In genomic region chr16:35156306-35156695, GRCm38 (mm10) we compare ENCODE assay signal across 8 mouse cellular contexts. TPM values are rescaled to one million over a fixed set of nuclear protein-coding genes. Genes with fewer than 3 reads are reported as not detected.
DNase-seq lines count a peak whose midpoint lies in the region; ATAC-seq and TF ChIP-seq lines count a peak whose summit lies in the region.

No protein-coding gene starts in this region.

- H3K9ac ChIP-seq in forebrain, embryonic 15.5 days (replicated peaks) = peak overlapping the region; percentile 78
- peak overlapping the region; percentile 94 for H3K9ac ChIP-seq in hindbrain, embryonic 16.5 days (ENCODE audit: low read depth, low read length)
- 0 out of 2 replicates have a peak overlapping the region, but pooled peaks have one; percentile 73 for H3K9ac ChIP-seq in limb, embryonic 14.5 days (ENCODE audit: low read depth, low read length, severe bottlenecking)
- H3K9ac ChIP-seq in midbrain, embryonic 13.5 days (replicated peaks) = peak overlapping the region; percentile 90
- H3K9ac ChIP-seq in stomach, postnatal 0 days (ENCODE audit: low read length) = peak overlapping the region; percentile 80

- WGBS in forebrain, embryonic 15.5 days = 3% methylated on average over 48 of the region's 48 CpGs
- WGBS in hindbrain, embryonic 16.5 days = under 1% methylated on average over 40 of the region's 48 CpGs
- WGBS in limb, embryonic 14.5 days = 2% methylated on average over 39 of the region's 48 CpGs
- WGBS in midbrain, embryonic 13.5 days = 2% methylated on average over 48 of the region's 48 CpGs
- WGBS in stomach, postnatal 0 days = 4% methylated on average over 31 of the region's 48 CpGs

- H3K4me1 ChIP-seq in forebrain, embryonic 15.5 days = peaks cover 71% of the 10 kb centered on the region
- H3K4me1 ChIP-seq in hindbrain, embryonic 16.5 days (ENCODE audit: control insufficient read depth, insufficient read depth, low read depth, low read length) = peaks cover 58% of the 10 kb centered on the region
- H3K4me1 ChIP-seq in limb, embryonic 14.5 days (ENCODE audit: control insufficient read depth, insufficient read depth, low read length) = peaks cover 14% of the 10 kb centered on the region
- H3K4me1 ChIP-seq in midbrain, embryonic 13.5 days (replicated peaks) = peaks cover 72% of the 10 kb centered on the region
- H3K4me1 ChIP-seq in stomach, postnatal 0 days (replicated peaks; ENCODE audit: control insufficient read depth, insufficient read depth) = peaks cover 5% of the 10 kb centered on the region; the same call in 1 of the 2 replicates

- H3K36me3 ChIP-seq in forebrain, embryonic 15.5 days = no peaks in the 10 kb centered on the region
- no peaks in the 10 kb centered on the region for H3K36me3 ChIP-seq in hindbrain, embryonic 16.5 days (ENCODE audit: control insufficient read depth, insufficient read depth, low read length)
- H3K36me3 ChIP-seq in limb, embryonic 14.5 days (ENCODE audit: control insufficient read depth, insufficient read depth, low read length) = no peaks in the 10 kb centered on the region
- H3K36me3 ChIP-seq in midbrain, embryonic 13.5 days = 0 out of 2 replicates have a peak, but pooled peaks cover 3% of the 10 kb centered on the region
- no peaks in the 10 kb centered on the region for H3K36me3 ChIP-seq in stomach, postnatal 0 days (ENCODE audit: control insufficient read depth, insufficient read depth, low read length)

- H3K27me3 ChIP-seq in forebrain, embryonic 15.5 days = peaks cover 17% of the 10 kb centered on the region
- H3K27me3 ChIP-seq in hindbrain, embryonic 16.5 days (replicated peaks; ENCODE audit: control insufficient read depth, insufficient read depth, low read length) = no peaks in the 10 kb centered on the region; the same call in 1 of the 2 replicates
- peaks cover 36% of the 10 kb centered on the region for H3K27me3 ChIP-seq in limb, embryonic 14.5 days (ENCODE audit: control insufficient read depth, insufficient read depth, low read length)
- H3K27me3 ChIP-seq in midbrain, embryonic 13.5 days = peaks cover 55% of the 10 kb centered on the region
- no peaks in the 10 kb centered on the region; the same call in 1 of the 2 replicates for H3K27me3 ChIP-seq in stomach, postnatal 0 days (ENCODE audit: control insufficient read depth, insufficient read depth, low read length)

- peak overlapping the region; percentile 83 for H3K4me3 ChIP-seq in forebrain, embryonic 15.5 days
- H3K4me3 ChIP-seq in hindbrain, embryonic 16.5 days (ENCODE audit: low read length) = peak overlapping the region; percentile 58
- peak overlapping the region; percentile 67 for H3K4me3 ChIP-seq in limb, embryonic 14.5 days (replicated peaks; ENCODE audit: low read length)
- peak overlapping the region; percentile 79 for H3K4me3 ChIP-seq in midbrain, embryonic 13.5 days (replicated peaks)
- H3K4me3 ChIP-seq in stomach, postnatal 0 days (ENCODE audit: low read depth, low read length) = peak overlapping the region; percentile 69

- peak; percentile 45 to 74 for DNase-seq in adrenal gland, adult (ENCODE audit: inconsistent age in 2 of 2, low spot score in 1 of 2)
- DNase-seq in adrenal gland, adult 8-10 months = no peak
- peak; percentile 57 for DNase-seq in brain, embryonic 14.5 days (ENCODE audit: low read depth)
- DNase-seq in limb, embryonic 14.5 days (ENCODE audit: low spot score) = no peak
- peak; percentile 78 for DNase-seq in stomach, postnatal 0 days (ENCODE audit: low spot score)

- TF ChIP-seq POLR2A in brain, embryonic 14.5 days (IDR thresholded peaks at IDR 0.05; ENCODE audit: borderline replicate concordance, extremely low read depth, insufficient read depth, insufficient read length, poor library complexity, severe bottlenecking) = no peak
- TF ChIP-seq POLR2A in limb, embryonic 14.5 days (IDR thresholded peaks at IDR 0.05; ENCODE audit: borderline replicate concordance, extremely low read depth, insufficient read depth, insufficient read length) = no peak

- no peak for TF ChIP-seq EP300 in stomach, postnatal 0 days (optimal IDR thresholded peaks at IDR 0.05)

- peak overlapping the region; percentile 75 for H3K4me2 ChIP-seq in forebrain, embryonic 15.5 days (replicated peaks)
- H3K4me2 ChIP-seq in hindbrain, embryonic 16.5 days (ENCODE audit: low read length) = peak overlapping the region; percentile 81
- peak overlapping the region; percentile 97 for H3K4me2 ChIP-seq in limb, embryonic 14.5 days (replicated peaks; ENCODE audit: low read depth, low read length, severe bottlenecking)
- H3K4me2 ChIP-seq in midbrain, embryonic 13.5 days (replicated peaks) = peak overlapping the region; percentile 85
- peak overlapping the region; percentile 80 for H3K4me2 ChIP-seq in stomach, postnatal 0 days (replicated peaks; ENCODE audit: low read depth)

- H3K9me3 ChIP-seq in forebrain, embryonic 15.5 days = no peaks in the 10 kb centered on the region
- H3K9me3 ChIP-seq in hindbrain, embryonic 16.5 days (ENCODE audit: control insufficient read depth, low read length) = no peaks in the 10 kb centered on the region
- H3K9me3 ChIP-seq in limb, embryonic 14.5 days (ENCODE audit: control insufficient read depth, low read length) = no peaks in the 10 kb centered on the region
- H3K9me3 ChIP-seq in midbrain, embryonic 13.5 days = no peaks in the 10 kb centered on the region
- H3K9me3 ChIP-seq in stomach, postnatal 0 days (ENCODE audit: control insufficient read depth, low read length) = no peaks in the 10 kb centered on the region

- TF ChIP-seq CTCF in brain, embryonic 14.5 days (IDR thresholded peaks at IDR 0.05; ENCODE audit: borderline replicate concordance, extremely low read depth, insufficient read depth, insufficient read length) = peak; percentile 53
- peak; percentile 72 for TF ChIP-seq CTCF in stomach, postnatal 0 days (IDR thresholded peaks at IDR 0.05; ENCODE audit: low read depth)

- ATAC-seq in forebrain, embryonic 15.5 days (replicated peaks) = no peak
- no peak for ATAC-seq in hindbrain, embryonic 16.5 days
- no peak for ATAC-seq in limb, embryonic 14.5 days (ENCODE audit: low FRiP score, low read depth)
- ATAC-seq in midbrain, embryonic 13.5 days = no peak
- peak; percentile 30; the same call in 1 of the 2 replicates for ATAC-seq in stomach, postnatal 0 days (ENCODE audit: low FRiP score, low TSS enrichment)

- H3K27ac ChIP-seq in forebrain, embryonic 15.5 days (replicated peaks) = no peak overlapping the region
- H3K27ac ChIP-seq in hindbrain, embryonic 16.5 days (ENCODE audit: low read depth, low read length) = peak overlapping the region; percentile 16; the same call in 1 of the 2 replicates
- no peak overlapping the region for H3K27ac ChIP-seq in limb, embryonic 14.5 days (replicated peaks; ENCODE audit: low read depth, low read length)
- peak overlapping the region; percentile 91; the same call in 1 of the 2 replicates for H3K27ac ChIP-seq in midbrain, embryonic 13.5 days
- H3K27ac ChIP-seq in stomach, postnatal 0 days (replicated peaks) = peak overlapping the region; percentile 86; the same call in 1 of the 2 replicates

RNA-seq across cellular contexts. Expression of gene Adcy5, which starts 1.6 kb away (rescaled TPM):
- total RNA-seq in adrenal gland, adult 8-10 months (2022) = 10 to 100 TPM; 11.8 to 19.1 (median 13.6) TPM
- polyA plus RNA-seq in brain, embryonic 14.5 days (2012; rRNA removed) = 25.5 and 36.2 TPM in 2 replicates
- polyA plus RNA-seq in forebrain, embryonic 15.5 days (2015; fragmentation: Nextera tagmentation; extraction: Ambion mirVana) = 5.4 and 5.6 TPM in 2 replicates
- polyA plus RNA-seq in hindbrain, embryonic 16.5 days (2015; fragmentation: Nextera tagmentation; extraction: Ambion mirVana) = 7.0 and 7.2 TPM in 2 replicates
- polyA plus RNA-seq in limb, embryonic 14.5 days (2012; rRNA removed) = 10.1 and 13.8 TPM in 2 replicates
- 2.5 and 3.5 TPM in 2 replicates for polyA plus RNA-seq in limb, embryonic 14.5 days (2014; fragmentation: Nextera tagmentation; extraction: Ambion mirVana)
- polyA plus RNA-seq in midbrain, embryonic 13.5 days (2015; fragmentation: Nextera tagmentation; extraction: Ambion mirVana) = 4.5 and 6.0 TPM in 2 replicates
- 2.2 and 2.3 TPM in 2 replicates for polyA plus RNA-seq in stomach, postnatal 0 days (2015; fragmentation: Nextera tagmentation; extraction: Ambion mirVana)

Comparison
In these comparisons a context has a peak if more than half of its experiments do, and no peak if none do; other contexts are left out.
1. DNase-seq: peak in adrenal gland, adult (2 of 2), brain, embryonic 14.5 days (single experiment) and stomach, postnatal 0 days (single experiment); none in adrenal gland, adult 8-10 months (single experiment) and limb, embryonic 14.5 days (single experiment).
2. H3K27ac ChIP-seq: peak in hindbrain, embryonic 16.5 days (single experiment), midbrain, embryonic 13.5 days (single experiment) and stomach, postnatal 0 days (single experiment); none in forebrain, embryonic 15.5 days (single experiment) and limb, embryonic 14.5 days (single experiment).
3. Peak in every context shown above with its lines, with median percentiles within 50 percentile points of each other: H3K4me2 ChIP-seq, H3K4me3 ChIP-seq and H3K9ac ChIP-seq.